Mouse (Mus musculus) limb, embryonic 15.5 days (tissue): ENCODE measurements around the gene Miox. TPM values are rescaled to one million over a fixed set of nuclear protein-coding genes. Genes with fewer than 3 reads are reported as not detected.

ENCODE experiments used
- ATAC-seq: fragments of 200-750 bp; cut with Nextera tagmentation; 2 replicates; pipeline ENCODE4 v1.8.0; 2017; ENCODE audit warnings: low read depth, moderate TSS enrichment; ENCODE audit not compliant: insufficient number of reproducible peaks, low FRiP score, low TSS enrichment
- H3K27ac ChIP-seq: fragments of 300-500 bp; sonication (generic); 2 replicates; pipeline ENCODE4 v1.5.1; 2015; ENCODE audit warnings: moderate library complexity, mild to moderate bottlenecking, inconsistent platforms
- H3K27me3 ChIP-seq: fragments of 300-500 bp; sonication (generic); 2 replicates; pipeline ENCODE4 v1.6.1; 2015; ENCODE audit warnings: inconsistent platforms
- H3K36me3 ChIP-seq: fragments of 300-500 bp; sonication (generic); 2 replicates; pipeline ENCODE4 v1.6.1; 2015; ENCODE audit warnings: inconsistent platforms
- H3K4me1 ChIP-seq: fragments of 300-500 bp; sonication (generic); 2 replicates; pipeline ENCODE4 v1.6.1; 2015; ENCODE audit warnings: inconsistent platforms
- H3K4me2 ChIP-seq: fragments of 300-500 bp; sonication (generic); 2 replicates; pipeline ENCODE4 v1.6.1; 2015; ENCODE audit warnings: mild to moderate bottlenecking, inconsistent platforms
- H3K4me3 ChIP-seq: fragments of 300-500 bp; sonication (generic); 2 replicates; pipeline ENCODE4 v1.5.1; 2015; ENCODE audit warnings: mild to moderate bottlenecking, inconsistent platforms
- H3K9ac ChIP-seq: fragments of 300-500 bp; sonication (generic); 2 replicates; pipeline ENCODE4 v1.6.1; 2015; ENCODE audit warnings: inconsistent platforms
- H3K9me3 ChIP-seq: fragments of 300-500 bp; sonication (generic); 2 replicates; pipeline ENCODE4 v1.6.1; 2016; ENCODE audit warnings: inconsistent platforms
- WGBS: fragments of 180-500 bp; shearing (Covaris S2); methylation state at CpG from one replicate; pipeline ENCODE4 v1.1.7; 2015; 5-methylcytosine and 5-hydroxymethylcytosine counted together
- polyA plus RNA-seq: library from polyadenylated mRNA; unstranded; fragments of >200 nt; fragmentation: Nextera tagmentation; extraction: Ambion mirVana; gene quantifications from 2 replicates; pipeline ENCODE4 v1.2.1, GENCODE M21; 2015

Miox gene
- polyA plus RNA-seq, 1 experiment from 2014 or later, result not detected

DNA sequence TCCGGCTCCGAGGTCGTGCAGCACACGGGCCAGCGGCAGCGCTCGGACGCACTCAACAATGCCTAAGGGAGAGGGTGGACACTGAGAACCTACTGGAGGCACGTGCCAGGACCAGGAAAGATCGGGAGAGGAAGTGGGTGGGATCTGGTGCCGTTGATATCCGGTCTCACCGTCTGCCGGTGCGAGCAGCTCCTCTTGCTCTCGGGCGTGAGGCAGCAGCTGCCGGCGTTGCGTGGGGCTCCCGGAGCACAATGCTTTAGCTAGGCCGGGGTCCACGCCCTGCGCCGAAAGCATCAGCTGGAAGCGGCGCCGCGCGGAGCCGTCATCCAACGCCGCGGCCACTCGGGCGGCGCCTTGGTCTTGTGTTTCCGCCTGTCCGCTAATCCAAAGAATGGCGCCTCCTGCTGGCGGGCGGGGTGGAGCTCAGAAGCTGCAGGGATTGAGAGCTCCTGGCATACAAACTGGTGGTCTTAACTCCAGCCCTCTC is 39.6 kb downstream of the Miox start, which contains the start of gene Sco2:
Sco2 (minus strand) TSS at position 85 of the 487 bp plus-strand sequence.
- Histone ChIP-seq H3K4me3 (peak within 1 kb of the TSS; percentile 70), H3K4me2 (peak within 1 kb of the TSS; percentile 90), H3K36me3 (peaks cover 38% of the 10 kb centered on the region), H3K9ac (peak within 1 kb of the TSS; percentile 71), H3K27ac (peak within 1 kb of the TSS; percentile 89), H3K4me1 (peaks cover 35% of the 10 kb centered on the region), H3K27me3 (peaks cover 32% of the 10 kb centered on the region), H3K9me3 (no peaks in the 10 kb centered on the region)
- ATAC-seq, result peak; percentile 58; the same call in 1 of the 2 replicates
- under 1% methylated on average over 42 of the region's 42 CpGs for WGBS

DNA sequence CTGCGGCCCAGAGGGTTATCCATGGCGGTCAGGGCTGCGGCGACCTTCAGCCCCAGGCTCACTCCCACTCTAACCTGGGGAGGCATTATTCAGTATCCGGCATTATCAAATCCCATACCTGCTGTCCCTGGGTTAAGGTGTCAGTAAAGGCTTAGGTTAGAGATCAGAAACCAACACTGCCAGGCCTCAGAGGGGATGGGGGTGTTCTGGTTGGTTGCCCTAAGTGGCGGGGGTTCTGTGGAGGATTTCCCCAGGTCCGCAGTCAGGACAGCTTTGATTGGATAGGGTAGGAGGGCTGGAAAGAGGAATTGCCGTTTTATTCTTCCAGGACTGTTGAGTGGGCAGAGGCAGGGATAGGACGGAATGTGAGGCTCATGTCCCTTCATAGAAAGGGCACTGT is 40.1 kb downstream of the Miox start:
- ATAC-seq, result no peak
- peaks cover 40% of the 10 kb centered on the region for H3K4me1 ChIP-seq
- H3K4me2 ChIP-seq, result peak overlapping the region; percentile 90
- peak overlapping the region; percentile 70 for H3K4me3 ChIP-seq
- H3K9ac ChIP-seq, result peak overlapping the region; percentile 71; the same call in 1 of the 2 replicates
- peak overlapping the region; percentile 89 for H3K27ac ChIP-seq
- 47% methylated on average over 9 of the region's 9 CpGs for WGBS
- peaks cover 38% of the 10 kb centered on the region for H3K27me3 ChIP-seq
- H3K9me3 ChIP-seq, result no peaks in the 10 kb centered on the region
- peaks cover 33% of the 10 kb centered on the region for H3K36me3 ChIP-seq

DNA sequence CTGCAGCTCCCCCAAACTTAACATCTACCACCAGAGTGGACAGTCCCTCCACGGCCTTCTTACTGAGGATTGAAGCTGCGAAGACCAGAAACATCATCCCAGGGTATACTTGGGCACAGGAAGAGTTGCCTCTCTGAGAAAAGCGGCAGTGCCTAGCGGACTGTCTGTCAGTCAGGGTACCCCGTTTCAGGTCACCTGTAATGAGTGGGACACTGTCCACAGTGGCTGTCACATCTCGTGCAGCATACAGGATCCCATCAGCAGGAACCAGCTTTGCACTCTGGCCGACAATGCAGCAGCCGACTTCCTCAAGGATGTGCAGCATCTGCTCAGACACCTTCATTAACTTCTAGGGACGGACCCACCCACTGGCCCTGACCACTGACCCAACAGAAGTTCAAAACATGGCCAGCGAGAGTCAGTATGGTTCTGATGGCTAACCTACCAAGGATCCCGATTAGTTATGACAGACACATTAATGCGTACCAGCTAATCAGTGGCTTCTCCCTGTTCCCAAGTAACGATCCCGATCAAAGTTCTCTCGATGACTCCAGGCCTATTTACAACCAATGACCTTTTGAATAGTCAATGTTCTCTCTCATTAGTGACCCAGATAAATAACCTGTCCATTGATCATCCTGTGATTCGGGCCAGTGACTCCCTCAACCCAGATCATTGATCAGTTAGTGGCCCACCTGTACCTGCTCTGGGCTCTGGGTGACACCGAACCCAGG is 40.8 kb downstream of the Miox start:
- no peak for ATAC-seq
- Histone ChIP-seq H3K9me3 (no peaks in the 10 kb centered on the region), H3K4me2 (no peak overlapping the region), H3K9ac (no peak overlapping the region), H3K4me3 (no peak overlapping the region), H3K27ac (no peak overlapping the region), H3K27me3 (peaks cover 42% of the 10 kb centered on the region), H3K36me3 (peaks cover 27% of the 10 kb centered on the region), H3K4me1 (peaks cover 43% of the 10 kb centered on the region)
- 94% methylated on average over 17 of the region's 17 CpGs for WGBS

DNA sequence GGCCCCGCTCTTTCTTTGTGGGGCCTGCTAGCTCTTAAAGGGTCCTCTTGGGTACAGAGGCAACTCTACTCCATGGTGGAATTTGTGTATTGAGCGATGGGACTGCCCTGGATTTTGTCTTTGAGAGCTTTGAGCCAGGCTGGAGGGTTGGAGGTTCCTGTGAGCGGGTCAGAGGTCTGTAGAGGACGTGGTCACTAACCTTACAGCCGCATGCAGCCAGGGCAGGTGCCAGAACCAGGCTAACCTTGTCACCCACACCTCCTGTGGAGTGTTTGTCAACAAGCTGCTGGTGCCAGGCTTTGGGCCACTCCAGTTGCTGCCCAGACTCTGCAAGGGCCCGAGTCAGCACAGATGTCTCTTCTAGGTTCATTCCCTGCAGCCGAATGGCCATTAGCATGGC is 41.8 kb downstream of the Miox start:
- Histone ChIP-seq H3K4me3 (no peak overlapping the region), H3K9me3 (no peaks in the 10 kb centered on the region), H3K36me3 (peaks cover 16% of the 10 kb centered on the region), H3K4me1 (peaks cover 43% of the 10 kb centered on the region), H3K4me2 (no peak overlapping the region), H3K27ac (no peak overlapping the region), H3K27me3 (peaks cover 46% of the 10 kb centered on the region), H3K9ac (no peak overlapping the region)
- 80% methylated on average over 7 of the region's 7 CpGs for WGBS
- ATAC-seq, result no peak

DNA sequence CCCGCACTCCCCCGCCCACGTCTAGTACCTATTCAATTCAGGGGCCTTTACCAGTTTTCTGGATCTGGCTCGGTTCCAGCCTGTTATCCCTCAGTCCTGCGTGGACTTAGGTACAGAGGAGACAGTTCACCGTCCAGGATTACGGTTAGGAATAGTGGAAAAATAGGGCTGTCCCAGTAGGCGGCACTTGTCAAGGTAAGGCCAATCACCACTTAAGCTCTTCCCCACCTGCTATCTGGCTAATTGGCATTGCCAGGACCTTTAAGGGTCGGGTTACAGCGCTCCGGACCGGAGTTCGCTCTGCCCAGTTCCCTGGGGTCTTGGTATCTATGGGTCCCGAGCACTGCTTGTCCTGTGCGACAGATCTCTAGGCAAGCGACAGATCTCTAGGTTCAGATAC is 42.8 kb downstream of the Miox start, which contains the start of gene Tymp:
Tymp (minus strand) TSS at position 83 of the 400 bp plus-strand sequence.
- Histone ChIP-seq H3K4me1 (peaks cover 43% of the 10 kb centered on the region), H3K27ac (no peak within 1 kb of the TSS), H3K9ac (no peak within 1 kb of the TSS), H3K36me3 (peaks cover 7% of the 10 kb centered on the region), H3K4me2 (no peak within 1 kb of the TSS), H3K27me3 (peaks cover 47% of the 10 kb centered on the region), H3K9me3 (no peaks in the 10 kb centered on the region), H3K4me3 (no peak within 1 kb of the TSS)
- WGBS, result 17% methylated on average over 16 of the region's 16 CpGs
- no peak for ATAC-seq

DNA sequence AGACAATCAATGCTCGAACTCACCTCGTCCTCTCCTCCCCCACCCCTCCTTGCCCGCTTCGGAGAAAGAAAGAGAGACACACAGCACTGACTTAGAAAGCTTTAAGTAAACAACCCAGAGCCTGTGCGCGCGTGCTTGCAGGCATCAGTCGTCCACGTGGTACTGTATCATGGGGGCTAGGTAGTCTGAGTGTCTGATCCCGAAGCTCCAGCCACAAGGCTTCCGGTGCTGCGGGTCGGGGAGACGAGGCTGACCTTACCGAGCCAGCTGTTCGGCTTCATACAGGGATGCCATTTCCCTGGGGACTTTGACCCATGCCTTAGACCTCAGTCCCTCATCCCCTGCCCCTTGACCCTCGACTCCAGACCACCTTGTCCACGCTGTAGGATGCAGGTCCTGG is 43.2 kb downstream of the Miox start:
- Histone ChIP-seq H3K4me1 (peaks cover 39% of the 10 kb centered on the region), H3K4me3 (no peak overlapping the region), H3K9me3 (no peaks in the 10 kb centered on the region), H3K9ac (no peak overlapping the region), H3K27me3 (peaks cover 51% of the 10 kb centered on the region), H3K4me2 (no peak overlapping the region), H3K27ac (no peak overlapping the region), H3K36me3 (peaks cover 3% of the 10 kb centered on the region; the same call in 1 of the 2 replicates)
- 6% methylated on average over 18 of the region's 18 CpGs for whole genome bisulfite sequencing
- ATAC-seq, result no peak

DNA sequence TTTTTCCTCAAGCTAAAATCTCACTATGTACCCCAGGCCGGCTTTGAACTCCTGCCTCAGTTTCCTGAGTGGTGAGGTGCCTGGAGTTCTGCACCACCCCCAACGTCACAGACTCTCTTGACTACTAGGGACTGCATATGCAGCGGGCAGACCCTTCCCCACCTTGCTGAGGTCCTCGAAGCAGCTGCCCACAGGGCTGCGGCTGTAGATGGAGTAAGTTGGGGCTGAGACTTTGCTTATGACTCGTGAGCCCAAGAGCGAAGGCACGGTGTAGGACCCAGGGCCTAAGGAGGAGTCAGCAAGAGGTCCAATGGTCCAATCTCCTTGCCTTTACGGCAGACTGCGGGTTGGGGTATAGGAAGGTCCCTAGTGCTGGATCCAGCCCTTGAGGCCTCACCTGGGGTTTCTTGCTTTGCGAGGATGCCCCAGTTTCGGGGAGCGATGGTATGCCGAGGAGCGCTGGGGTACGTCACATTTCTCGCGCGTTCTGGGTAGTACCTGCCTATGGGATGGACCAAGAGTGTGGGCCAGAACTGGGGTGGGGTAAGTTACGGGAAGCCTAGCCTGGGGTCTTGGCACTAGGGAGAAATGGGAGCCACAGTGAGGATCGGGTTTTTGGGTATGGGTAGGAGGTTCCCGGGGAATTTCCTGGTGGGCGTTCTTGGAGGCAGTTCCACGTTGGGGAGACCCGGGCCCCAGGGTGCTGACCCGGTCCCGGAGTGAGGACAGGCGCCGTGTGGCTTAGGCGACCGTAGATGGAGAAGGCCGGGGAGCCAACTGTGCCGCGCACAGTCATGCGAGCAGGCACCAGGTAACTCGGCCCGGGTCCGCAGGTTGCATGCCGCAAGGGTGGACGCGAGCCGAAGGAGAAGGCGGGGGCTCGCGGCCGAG is 44.0 kb downstream of the Miox start:
- Histone ChIP-seq H3K27ac (no peak overlapping the region), H3K4me2 (peak overlapping the region; percentile 64), H3K9me3 (no peaks in the 10 kb centered on the region), H3K36me3 (no peaks in the 10 kb centered on the region), H3K9ac (peak overlapping the region; percentile 31; the same call in 1 of the 2 replicates), H3K27me3 (peaks cover 51% of the 10 kb centered on the region), H3K4me3 (peak overlapping the region; percentile 34), H3K4me1 (peaks cover 34% of the 10 kb centered on the region)
- 10% methylated on average over 46 of the region's 46 CpGs for WGBS
- no peak for ATAC-seq

DNA sequence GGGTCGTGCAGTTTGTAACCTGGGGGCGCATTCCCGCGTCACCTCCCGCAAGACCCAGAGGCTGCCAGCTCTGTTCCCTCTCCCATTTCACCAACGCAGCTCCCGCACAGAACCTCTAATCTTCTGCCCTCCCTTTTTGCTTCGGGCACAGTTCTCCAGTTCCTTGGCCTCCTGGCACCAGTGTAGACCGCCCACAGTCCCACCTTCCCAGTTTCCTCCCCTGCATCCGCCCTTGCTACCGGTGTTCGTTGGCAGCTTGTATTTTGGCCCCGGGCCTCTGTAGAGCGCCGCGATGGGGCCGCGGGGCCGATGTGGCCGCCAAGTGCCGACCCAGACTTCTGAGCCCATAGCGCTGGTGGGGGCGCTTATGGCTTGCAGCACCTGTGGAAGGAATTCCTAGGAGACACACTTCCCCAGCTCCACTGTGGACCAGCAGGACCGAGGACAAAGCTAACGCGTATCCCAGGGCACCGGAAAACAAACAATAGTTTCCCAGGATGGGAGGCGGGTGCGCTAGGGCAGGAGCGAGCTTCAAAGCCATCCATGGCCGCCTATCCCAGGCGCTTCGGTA is 44.7 kb downstream of the Miox start, which contains the start of gene Odf3b:
Odf3b (minus strand) TSS at position 452 of the 571 bp plus-strand sequence.
- Histone ChIP-seq H3K36me3 (no peaks in the 10 kb centered on the region), H3K4me2 (peak within 1 kb of the TSS; percentile 64), H3K9me3 (no peaks in the 10 kb centered on the region), H3K9ac (peak within 1 kb of the TSS; percentile 31; the same call in 1 of the 2 replicates), H3K4me1 (peaks cover 31% of the 10 kb centered on the region), H3K4me3 (peak within 1 kb of the TSS; percentile 34), H3K27me3 (peaks cover 51% of the 10 kb centered on the region), H3K27ac (no peak within 1 kb of the TSS)
- ATAC-seq, result no peak
- WGBS, result 2% methylated on average over 33 of the region's 33 CpGs

DNA sequence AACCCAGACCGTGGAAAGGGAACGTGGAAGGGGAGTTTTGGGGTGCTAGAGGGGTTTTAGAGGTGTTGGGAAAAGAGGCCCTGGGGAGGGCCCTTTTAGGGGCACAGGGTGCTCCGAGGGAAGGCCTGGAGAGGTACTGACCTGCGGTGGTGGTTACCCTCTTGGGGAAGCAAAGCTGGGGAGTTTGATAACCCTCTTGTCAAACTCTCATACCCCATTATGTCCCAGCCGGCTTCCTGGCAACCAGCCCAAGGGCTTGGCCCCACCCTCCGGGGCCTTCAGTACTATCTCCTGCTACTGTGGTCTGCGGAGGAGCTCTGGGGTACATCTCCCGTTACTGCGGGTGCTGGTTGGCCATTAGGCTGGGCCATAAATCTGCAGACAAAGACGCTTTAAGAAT is 45.2 kb downstream of the Miox start:
- WGBS, result 10% methylated on average over 10 of the region's 10 CpGs
- ATAC-seq, result no peak
- Histone ChIP-seq H3K27me3 (peaks cover 51% of the 10 kb centered on the region), H3K36me3 (no peaks in the 10 kb centered on the region), H3K4me2 (peak overlapping the region; percentile 64), H3K27ac (no peak overlapping the region), H3K4me3 (peak overlapping the region; percentile 34), H3K4me1 (peaks cover 27% of the 10 kb centered on the region), H3K9ac (no peak overlapping the region), H3K9me3 (no peaks in the 10 kb centered on the region)

DNA sequence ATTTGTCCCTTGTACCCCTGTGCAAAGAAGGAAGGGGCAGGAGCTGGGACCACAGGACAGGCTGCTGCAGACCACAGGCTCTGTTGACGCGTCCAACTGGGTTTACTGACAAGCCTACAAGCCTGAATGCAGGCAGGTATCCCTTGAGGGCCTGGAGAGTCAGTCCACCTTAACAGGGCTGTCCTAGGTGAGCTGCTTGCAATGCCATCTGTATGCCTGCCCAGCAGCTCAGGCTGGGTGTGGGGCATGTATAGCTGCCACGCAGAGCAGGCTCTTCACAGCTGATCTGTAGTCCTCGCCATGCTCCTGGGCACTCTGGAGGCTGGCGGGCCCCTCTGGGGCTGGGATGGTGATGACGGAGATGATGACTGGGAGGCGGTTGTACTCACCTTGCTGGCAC is 50.4 kb downstream of the Miox start, which contains the start of gene Klhdc7b:
Klhdc7b (plus strand) TSS at position 301 of the 400 bp plus-strand sequence.
- WGBS, result 84% methylated on average over 7 of the region's 7 CpGs
- Histone ChIP-seq H3K9me3 (no peaks in the 10 kb centered on the region), H3K27ac (no peak within 1 kb of the TSS), H3K9ac (no peak within 1 kb of the TSS), H3K4me1 (peaks cover under 1% of the 10 kb centered on the region; the same call in 1 of the 2 replicates), H3K4me2 (no peak within 1 kb of the TSS), H3K36me3 (no peaks in the 10 kb centered on the region), H3K4me3 (no peak within 1 kb of the TSS), H3K27me3 (peaks cover 16% of the 10 kb centered on the region)
- no peak for ATAC-seq
